Mouse (Mus musculus): ENCODE measurements at regions not wholly inside any gene's neighbourhood (a gene's known extent, or its start where the extent isn't known, plus 50 kb on each side); places are given as distances from the start of the nearest gene placed in this dataset.
"Not testable (repeated sequence)": the region's sequence is repeated elsewhere in the genome, so short reads cannot be mapped to it uniquely, and the experiment has no call there.

DNA sequence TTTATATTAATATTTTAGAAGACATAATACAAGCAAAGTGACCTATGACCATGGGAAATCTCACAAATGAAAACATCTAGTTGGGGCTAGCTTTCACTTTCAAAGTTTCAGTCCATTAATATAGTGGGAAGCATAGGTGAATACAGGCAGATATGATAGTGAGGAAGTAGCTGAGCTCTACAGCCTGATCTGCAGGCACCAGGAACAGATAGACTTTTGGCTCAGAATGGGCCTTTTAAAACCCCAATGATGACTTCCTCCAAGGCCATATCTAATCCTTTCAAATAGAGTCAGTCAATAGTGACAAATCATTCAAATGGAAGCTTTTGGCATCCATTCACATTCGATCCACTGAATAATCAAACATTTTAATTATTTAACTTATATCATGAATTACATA is 581.6 kb upstream of the Pcdh17 start:
- no peak for DNase-seq (ENCODE audit: low read depth, low spot score)

DNA sequence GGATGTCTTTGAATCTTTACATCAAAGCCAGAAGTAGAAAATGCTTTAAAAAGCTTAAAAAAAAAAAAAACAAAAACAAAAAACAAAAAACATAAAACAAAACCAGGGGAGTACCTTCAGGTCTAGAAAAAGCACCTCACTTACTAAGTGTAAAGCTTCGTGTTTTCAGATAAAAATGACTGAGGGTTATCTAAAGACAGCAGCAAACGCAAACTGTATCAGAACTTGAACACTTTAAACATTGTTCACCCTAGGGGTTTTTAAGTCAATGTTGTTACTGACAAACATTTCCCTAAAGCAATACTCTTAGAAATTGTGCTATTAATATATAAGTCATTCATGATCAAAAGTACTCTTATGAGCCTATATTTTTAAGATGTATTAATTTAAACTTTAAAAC is 580.7 kb upstream of the Pcdh17 start:
- no peak for DNase-seq (ENCODE audit: low read depth, low spot score)

DNA sequence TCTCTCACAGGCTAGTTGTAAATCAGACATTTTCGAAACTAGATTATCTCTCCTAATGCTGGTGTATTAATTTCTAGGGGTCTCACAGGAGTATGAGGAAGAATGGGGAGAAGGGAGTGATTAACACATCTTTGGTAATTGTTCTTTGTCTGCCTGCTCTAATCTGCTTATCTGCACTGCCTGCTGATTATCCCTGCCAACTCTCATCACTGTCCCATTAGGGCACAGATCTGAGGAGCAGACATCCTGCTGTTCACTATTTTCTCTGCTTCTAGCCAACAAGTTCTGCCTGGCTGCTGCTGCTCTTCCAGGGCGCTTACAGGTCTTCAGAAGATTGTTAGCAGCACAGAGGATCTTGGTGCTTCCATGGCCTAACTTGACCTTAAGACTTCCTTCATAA is 557.0 kb upstream of the Pcdh17 start:
- no peak for DNase-seq (ENCODE audit: low read depth, low spot score)

DNA sequence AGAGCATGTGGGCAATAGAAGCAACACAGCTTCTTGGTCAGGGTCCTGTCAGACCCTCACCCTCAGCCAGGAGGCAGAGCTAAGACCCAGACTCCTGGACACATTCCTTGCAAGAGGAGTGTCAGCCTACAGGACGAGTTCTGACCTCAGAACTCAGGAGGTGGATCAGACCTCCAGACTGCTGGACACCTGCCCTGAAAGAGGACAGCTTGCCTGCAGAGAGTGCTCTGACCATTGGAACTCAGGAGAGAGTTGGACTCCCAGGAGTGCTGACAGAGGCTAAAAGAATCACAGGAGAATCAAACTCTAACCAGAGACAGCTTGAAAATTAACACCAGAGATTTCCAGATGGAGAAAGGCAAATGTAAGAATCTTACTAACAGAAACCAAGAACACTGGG is 542.7 kb upstream of the Pcdh17 start:
- DNase-seq (ENCODE audit: low read depth, low spot score): not testable (repeated sequence)

DNA sequence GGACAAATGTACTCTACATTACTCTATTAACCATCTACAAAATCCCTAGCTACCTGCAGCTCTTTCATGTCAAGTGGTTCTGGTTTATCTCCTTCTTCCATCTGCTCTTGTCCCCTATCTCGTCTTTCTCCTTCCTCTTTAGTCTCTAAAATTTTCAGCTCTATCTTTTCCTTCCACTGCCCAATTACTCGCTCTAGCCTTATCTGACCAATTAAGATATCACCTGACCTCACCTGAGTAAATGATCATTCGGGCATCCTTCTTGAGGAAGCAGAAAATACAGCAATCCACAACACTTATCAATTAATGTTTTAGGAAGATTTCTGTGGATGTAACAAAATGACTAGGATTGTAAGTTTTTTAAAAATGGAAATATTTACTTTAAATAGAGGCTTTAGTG is 500.3 kb upstream of the Pcdh17 start:
- no peak for DNase-seq (ENCODE audit: low read depth, low spot score)

DNA sequence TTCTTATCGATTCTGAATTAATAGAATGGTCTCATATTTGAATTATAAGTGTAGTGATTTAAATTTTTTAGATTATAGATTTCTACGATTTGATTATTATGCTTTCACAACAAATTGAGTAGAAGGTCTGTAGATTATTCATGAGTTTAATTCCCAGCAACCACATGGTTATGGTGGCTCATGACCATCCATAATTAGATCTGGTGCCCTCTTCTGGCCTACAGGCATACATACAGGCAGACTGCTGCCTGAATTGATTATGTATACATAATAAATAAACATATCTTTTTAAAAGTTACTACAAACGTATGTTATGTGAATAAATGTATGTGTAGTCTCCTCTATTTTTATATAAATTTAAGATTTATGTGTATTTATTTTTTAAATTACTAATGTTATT is 499.2 kb upstream of the Pcdh17 start:
- no peak for DNase-seq (ENCODE audit: low read depth, low spot score)

DNA sequence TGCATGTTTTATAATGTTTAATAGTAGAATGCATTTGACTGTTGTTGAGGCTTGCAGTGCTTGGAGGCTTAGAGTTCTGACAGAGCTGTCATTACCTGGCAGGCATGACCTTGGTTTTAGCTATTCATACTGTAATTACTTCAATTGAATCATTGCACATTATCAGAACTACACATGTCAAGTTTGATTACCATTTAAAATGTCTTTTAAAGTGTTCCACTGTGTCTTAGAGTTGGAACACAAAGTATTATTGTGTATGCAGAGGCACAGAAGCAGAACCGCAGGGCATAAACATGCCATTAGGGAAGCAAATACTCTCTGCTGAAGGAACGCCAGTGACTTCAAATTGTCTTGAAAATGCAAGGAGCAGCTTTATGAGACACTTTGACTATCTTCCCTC is 493.7 kb upstream of the Pcdh17 start:
- no peak for DNase-seq (ENCODE audit: low read depth, low spot score)

DNA sequence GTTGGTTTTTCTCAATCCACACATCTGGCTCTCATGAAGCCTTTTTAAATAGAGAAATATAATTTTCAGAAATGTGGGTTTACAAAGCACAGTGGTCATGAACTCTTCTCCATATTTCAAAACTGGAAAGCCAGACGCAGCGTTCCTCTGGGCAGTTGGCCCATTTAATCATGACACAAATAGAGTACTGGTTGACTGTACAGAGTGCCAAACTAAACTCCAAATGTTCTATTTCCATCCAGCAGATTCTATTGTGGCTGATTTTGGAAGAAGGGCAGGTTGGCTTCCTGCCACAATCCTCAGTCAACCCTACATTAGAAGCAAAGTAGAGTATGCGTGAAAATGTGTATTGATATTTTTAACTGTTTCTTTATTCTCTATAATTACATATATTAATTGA is 484.3 kb upstream of the Pcdh17 start:
- peak; percentile 12 for DNase-seq (ENCODE audit: low read depth, low spot score)

DNA sequence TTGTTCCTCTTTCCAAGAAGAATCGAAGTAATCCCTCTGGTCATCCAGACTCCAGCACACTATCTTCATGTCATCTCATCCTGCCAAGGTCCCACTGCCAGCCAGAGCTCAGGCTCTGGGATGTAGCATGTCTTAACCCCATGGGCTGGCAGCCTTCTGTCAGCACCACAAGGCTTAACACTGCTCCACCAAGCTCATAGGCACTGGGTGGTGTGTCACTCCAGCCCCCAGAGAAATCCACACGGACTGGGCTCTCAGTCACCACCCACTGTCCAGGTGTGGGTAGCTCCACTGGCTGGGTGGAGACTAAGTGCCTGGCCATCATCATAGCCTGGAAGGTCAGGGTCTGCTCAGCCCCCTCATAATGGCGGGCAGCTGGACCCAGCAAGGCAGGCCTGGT is 459.8 kb upstream of the Pcdh17 start:
- DNase-seq (ENCODE audit: low read depth, low spot score): no peak

All from skeletal muscle tissue, adult 2 months (tissue).